Mouse (Mus musculus) liver, adult 10 weeks (tissue): Measurements from ENCODE around the gene Vmn2r20. TPM values are rescaled to one million over a fixed set of nuclear protein-coding genes. Genes with fewer than 3 reads are reported as not detected.

Source experiments
- polyA plus RNA-seq: library from polyadenylated mRNA; stranded (reverse); fragments of 350-450 nt; fragmentation: Illumina TruSeq; extraction: RNeasy Lipid Tissue Mini Kit (QIAGEN cat#74804); gene quantifications from one replicate; pipeline ENCODE4 v1.2.3, GENCODE M21; 2014; ENCODE audit warnings: low read depth, low replicate concordance

Vmn2r20 gene
- polyA plus RNA-seq = not detected

GRCm38 (mm10) chr6:123418016-123418415 is at the start of gene Vmn2r20:
Gene Vmn2r20 (minus strand): TSS chr6:123418116.

Other genes with a start within 250 kb of the Vmn2r20 start
- gene Clec4b2, start 245.2 kb downstream of the Vmn2r20 start, polyA plus RNA-seq = not detected
- gene Clec4n, start 188.3 kb downstream of the Vmn2r20 start, polyA plus RNA-seq = 5.1 TPM
- not detected for gene Clec4d, start 156.0 kb downstream of the Vmn2r20 start, polyA plus RNA-seq
- gene Clec4e, start 128.2 kb downstream of the Vmn2r20 start, polyA plus RNA-seq = 1.2 TPM
- not detected for gene Vmn2r19, start 109.8 kb downstream of the Vmn2r20 start, polyA plus RNA-seq
- not detected for gene Vmn2r21, start 115.3 kb upstream of the Vmn2r20 start, polyA plus RNA-seq
- not detected for gene Vmn2r22, start 232.6 kb upstream of the Vmn2r20 start, polyA plus RNA-seq